Mouse (Mus musculus) induced T-regulatory cell, adult 2 months (primary cell): ENCODE measurements around the gene Eipr1.
A peak's percentile ranks its signal among the peaks of the same experiment; 100 is the strongest.

Source experiments
- DNase-seq: peaks from one replicate; pipeline ENCODE4 v3.0.0-alpha.2; 2012; ENCODE audit warnings: low read depth

Gene Eipr1

GRCm38 (mm10) chr12:28775627-28776026 lies 24.0 kb downstream of the Eipr1 start:
- no peak for DNase-seq

- DNase-seq, result no peak
Observed at GRCm38 (mm10) chr12:28780180-28780579, 28.6 kb downstream of the Eipr1 start.

- DNase-seq, result no peak
Observed at GRCm38 (mm10) chr12:28782637-28783036, 31.0 kb downstream of the Eipr1 start.

- peak; percentile 13 for DNase-seq
Observed at GRCm38 (mm10) chr12:28784355-28784754, 32.8 kb downstream of the Eipr1 start.

- DNase-seq, result no peak
Observed at GRCm38 (mm10) chr12:28784864-28785263, 33.3 kb downstream of the Eipr1 start.

- no peak for DNase-seq
Observed at GRCm38 (mm10) chr12:28785299-28785698, 33.7 kb downstream of the Eipr1 start.

- DNase-seq, result no peak
Observed at GRCm38 (mm10) chr12:28786310-28786709, 34.7 kb downstream of the Eipr1 start.

- DNase-seq, result peak; percentile 26
Observed at GRCm38 (mm10) chr12:28792613-28793012, 41.0 kb downstream of the Eipr1 start.

- no peak for DNase-seq
Observed at GRCm38 (mm10) chr12:28793715-28794114, 42.1 kb downstream of the Eipr1 start.

GRCm38 (mm10) chr12:28795041-28795440 lies 43.4 kb downstream of the Eipr1 start:
- no peak for DNase-seq

GRCm38 (mm10) chr12:28796881-28797420 lies 45.3 kb downstream of the Eipr1 start:
- DNase-seq, result no peak

GRCm38 (mm10) chr12:28799798-28800411 lies 48.3 kb downstream of the Eipr1 start:
- no peak for DNase-seq

GRCm38 (mm10) chr12:28800423-28800822 lies 48.8 kb downstream of the Eipr1 start:
- no peak for DNase-seq

GRCm38 (mm10) chr12:28800891-28801290 lies 49.3 kb downstream of the Eipr1 start:
- DNase-seq, result no peak

GRCm38 (mm10) chr12:28801731-28802130 lies 50.1 kb downstream of the Eipr1 start:
- no peak for DNase-seq

GRCm38 (mm10) chr12:28803043-28803442 lies 51.4 kb downstream of the Eipr1 start:
- DNase-seq, result no peak

- DNase-seq, result no peak
Observed at GRCm38 (mm10) chr12:28804558-28805481, 53.2 kb downstream of the Eipr1 start.

- no peak for DNase-seq
Observed at GRCm38 (mm10) chr12:28808786-28809375, 57.3 kb downstream of the Eipr1 start.

GRCm38 (mm10) chr12:28809756-28810337 lies 58.2 kb downstream of the Eipr1 start:
- no peak for DNase-seq

GRCm38 (mm10) chr12:28816681-28817426 lies 65.3 kb downstream of the Eipr1 start:
- no peak for DNase-seq

GRCm38 (mm10) chr12:28817427-28817752 lies 65.8 kb downstream of the Eipr1 start:
- DNase-seq, result no peak

- no peak for DNase-seq
Observed at GRCm38 (mm10) chr12:28817891-28818290, 66.3 kb downstream of the Eipr1 start.
